Mouse (Mus musculus): ENCODE results near the gene Kyat1. TPM values are rescaled to one million over a fixed set of nuclear protein-coding genes. Genes with fewer than 3 reads are reported as not detected.
"Not testable (repeated sequence)": the region's sequence is repeated elsewhere in the genome, so short reads cannot be mapped to it uniquely, and the experiment has no call there.

The Kyat1 gene
- polyA plus RNA-seq, 1 experiment from 2014 or later = 13.9 TPM

DNA sequence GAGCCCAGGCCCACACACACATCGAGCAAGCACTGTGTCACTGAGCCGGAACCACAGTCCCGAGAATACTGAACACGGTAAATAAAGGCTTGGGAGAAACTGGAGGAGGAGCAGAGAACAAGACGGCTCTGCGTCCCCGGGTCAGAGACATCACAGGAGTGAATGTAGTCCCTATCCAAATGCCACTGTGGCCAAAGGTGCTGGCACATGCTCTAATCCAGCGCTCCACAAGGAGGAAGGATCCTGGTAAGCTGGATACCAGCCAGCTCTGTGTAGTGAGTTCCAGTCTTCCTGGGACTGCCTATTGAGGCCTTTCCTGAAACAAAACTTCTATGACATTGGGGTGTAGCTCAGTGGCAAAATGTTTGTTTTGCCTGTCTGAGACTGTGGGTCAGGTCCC, 53.0 kb downstream of the Kyat1 start:
- Histone ChIP-seq H3K36me3 (ENCODE audit: control insufficient read depth, insufficient read depth, low read length) (peaks cover 24% of the 10 kb centered on the region), H3K4me1 (ENCODE audit: control insufficient read depth, insufficient read depth, low read length) (no peaks in the 10 kb centered on the region), H3K4me3 (ENCODE audit: low read depth, low read length) (no peak overlapping the region), H3K27me3 (ENCODE audit: control insufficient read depth, insufficient read depth, low read length) (no peaks in the 10 kb centered on the region), H3K4me2 (replicated peaks; ENCODE audit: low read depth, low read length) (no peak overlapping the region), H3K27ac (ENCODE audit: low read length) (no peak overlapping the region), H3K9ac (replicated peaks; ENCODE audit: low read depth, low read length) (no peak overlapping the region), H3K9me3 (ENCODE audit: control insufficient read depth, low read depth, low read length) (no peaks in the 10 kb centered on the region)
- no peak for ATAC-seq (ENCODE audit: insufficient number of reproducible peaks, insufficient read depth, low FRiP score, low read depth)
- WGBS = 73% methylated on average over 8 of the region's 8 CpGs

- WGBS = 87% methylated on average over 11 of the region's 11 CpGs
- no peaks in the 10 kb centered on the region for H3K4me1 ChIP-seq (ENCODE audit: control insufficient read depth, insufficient read depth, low read length)
- ATAC-seq (ENCODE audit: insufficient number of reproducible peaks, insufficient read depth, low FRiP score, low read depth) = no peak
- H3K36me3 ChIP-seq (ENCODE audit: control insufficient read depth, insufficient read depth, low read length) = peaks cover 32% of the 10 kb centered on the region
- no peak overlapping the region for H3K4me3 ChIP-seq (ENCODE audit: low read depth, low read length)
- no peaks in the 10 kb centered on the region for H3K27me3 ChIP-seq (ENCODE audit: control insufficient read depth, insufficient read depth, low read length)
- H3K4me2 ChIP-seq (replicated peaks; ENCODE audit: low read depth, low read length) = no peak overlapping the region
- H3K27ac ChIP-seq (ENCODE audit: low read length) = no peak overlapping the region
- H3K9me3 ChIP-seq (ENCODE audit: control insufficient read depth, low read depth, low read length) = no peaks in the 10 kb centered on the region
- H3K9ac ChIP-seq (replicated peaks; ENCODE audit: low read depth, low read length) = no peak overlapping the region
Measured at GRCm38 (mm10) chr2:30151840-30152239, 53.8 kb downstream of the Kyat1 start.

DNA sequence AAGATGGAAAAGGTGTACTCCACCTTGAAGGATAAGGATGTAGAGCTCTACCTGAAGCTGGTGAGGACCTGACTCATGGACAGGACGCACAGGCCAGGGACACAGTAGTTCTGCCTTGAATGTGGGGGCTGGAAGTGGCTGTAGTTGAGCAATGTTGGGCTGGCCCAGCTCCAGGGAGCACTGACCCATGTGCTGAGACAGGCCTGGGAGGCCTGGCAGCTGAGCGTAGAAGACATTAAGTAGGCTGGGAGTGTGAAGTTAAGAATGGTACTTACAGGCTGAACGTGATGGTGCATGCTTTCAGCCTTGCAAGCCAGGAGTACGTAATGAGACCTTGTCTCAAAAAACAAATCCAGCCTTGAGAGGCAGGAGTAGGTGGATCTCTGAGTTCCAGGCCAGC, 58.2 kb downstream of the Kyat1 start:
- WGBS = 83% methylated on average over 4 of the region's 4 CpGs
- peaks cover 58% of the 10 kb centered on the region for H3K36me3 ChIP-seq (ENCODE audit: control insufficient read depth, insufficient read depth, low read length)

GRCm38 (mm10) chr2:30144436-30144835, 61.2 kb downstream of the Kyat1 start:
- 98% methylated on average over 4 of the region's 4 CpGs for WGBS
- Histone ChIP-seq H3K27me3 (ENCODE audit: control insufficient read depth, insufficient read depth, low read length) (no peaks in the 10 kb centered on the region), H3K27ac (ENCODE audit: low read length) (no peak overlapping the region), H3K4me1 (ENCODE audit: control insufficient read depth, insufficient read depth, low read length) (no peaks in the 10 kb centered on the region), H3K4me3 (ENCODE audit: low read depth, low read length) (no peak overlapping the region), H3K9ac (replicated peaks; ENCODE audit: low read depth, low read length) (no peak overlapping the region), H3K4me2 (replicated peaks; ENCODE audit: low read depth, low read length) (no peak overlapping the region), H3K36me3 (ENCODE audit: control insufficient read depth, insufficient read depth, low read length) (peaks cover 70% of the 10 kb centered on the region), H3K9me3 (ENCODE audit: control insufficient read depth, low read depth, low read length) (no peaks in the 10 kb centered on the region)
- no peak for ATAC-seq (ENCODE audit: insufficient number of reproducible peaks, insufficient read depth, low FRiP score, low read depth)

More for the DNA sequence above, 58.2 kb downstream of the Kyat1 start:
- Histone ChIP-seq H3K27ac (ENCODE audit: low read length) (no peak overlapping the region), H3K4me2 (replicated peaks; ENCODE audit: low read depth, low read length) (no peak overlapping the region), H3K4me1 (ENCODE audit: control insufficient read depth, insufficient read depth, low read length) (no peaks in the 10 kb centered on the region), H3K27me3 (ENCODE audit: control insufficient read depth, insufficient read depth, low read length) (no peaks in the 10 kb centered on the region), H3K9me3 (ENCODE audit: control insufficient read depth, low read depth, low read length) (no peaks in the 10 kb centered on the region), H3K4me3 (ENCODE audit: low read depth, low read length) (no peak overlapping the region), H3K9ac (replicated peaks; ENCODE audit: low read depth, low read length) (no peak overlapping the region)
- no peak for ATAC-seq (ENCODE audit: insufficient number of reproducible peaks, insufficient read depth, low FRiP score, low read depth)

DNA sequence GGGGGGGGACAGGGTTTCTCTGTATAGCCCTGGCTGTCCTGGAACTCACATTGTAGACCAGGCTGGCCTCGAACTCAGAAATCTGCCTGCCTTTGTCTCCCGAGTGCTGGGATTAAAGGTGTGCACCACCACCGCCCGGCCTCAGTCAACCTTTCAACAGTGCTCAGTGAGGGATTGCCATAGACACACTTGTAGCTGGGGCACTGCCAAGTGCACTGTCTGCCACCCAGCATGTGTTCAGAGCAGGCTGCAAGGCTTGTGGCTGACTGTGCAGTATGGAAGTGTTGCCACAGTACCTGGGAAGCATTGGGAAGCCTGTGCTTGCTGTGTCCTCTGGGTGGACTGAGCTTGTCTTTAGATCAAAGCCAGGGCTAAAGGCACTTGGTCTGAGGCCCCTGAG, 65.6 kb downstream of the Kyat1 start:
- H3K9me3 ChIP-seq (ENCODE audit: control insufficient read depth, low read depth, low read length); H3K9ac ChIP-seq (replicated peaks; ENCODE audit: low read depth, low read length); H3K4me2 ChIP-seq (replicated peaks; ENCODE audit: low read depth, low read length); ATAC-seq (ENCODE audit: insufficient number of reproducible peaks, insufficient read depth, low FRiP score, low read depth); H3K27me3 ChIP-seq (ENCODE audit: control insufficient read depth, insufficient read depth, low read length); H3K27ac ChIP-seq (ENCODE audit: low read length); H3K4me1 ChIP-seq (ENCODE audit: control insufficient read depth, insufficient read depth, low read length); H3K4me3 ChIP-seq (ENCODE audit: low read depth, low read length): not testable (repeated sequence)
- WGBS = 92% methylated on average over 4 of the region's 4 CpGs
- peaks cover 49% of the 10 kb centered on the region for H3K36me3 ChIP-seq (ENCODE audit: control insufficient read depth, insufficient read depth, low read length)

DNA sequence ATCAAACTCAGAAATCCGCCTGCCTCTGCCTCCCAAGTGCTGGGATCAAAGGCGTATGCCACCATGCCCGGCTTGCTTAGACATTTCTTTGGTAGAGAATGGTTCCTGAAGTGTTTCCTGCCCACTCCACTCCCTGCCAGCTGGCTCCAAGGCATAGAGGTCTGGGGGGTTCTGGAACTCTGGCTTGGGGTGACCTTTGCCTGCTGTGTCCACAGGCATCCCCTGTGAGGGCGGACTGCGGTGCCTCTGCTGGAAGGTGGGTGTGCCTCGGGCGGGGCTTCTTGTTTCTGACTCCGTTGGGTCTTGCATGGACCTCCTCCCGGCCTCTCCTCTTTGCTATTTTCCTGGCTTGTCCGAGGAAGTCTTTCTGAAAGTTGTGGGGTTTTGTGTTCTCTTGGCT, 69.2 kb downstream of the Kyat1 start:
- no peak overlapping the region for H3K4me3 ChIP-seq (ENCODE audit: low read depth, low read length)
- ATAC-seq (ENCODE audit: insufficient number of reproducible peaks, insufficient read depth, low FRiP score, low read depth) = no peak
- H3K9me3 ChIP-seq (ENCODE audit: control insufficient read depth, low read depth, low read length) = no peaks in the 10 kb centered on the region
- no peak overlapping the region for H3K9ac ChIP-seq (replicated peaks; ENCODE audit: low read depth, low read length)
- H3K27me3 ChIP-seq (ENCODE audit: control insufficient read depth, insufficient read depth, low read length) = no peaks in the 10 kb centered on the region
- peaks cover 17% of the 10 kb centered on the region for H3K4me1 ChIP-seq (ENCODE audit: control insufficient read depth, insufficient read depth, low read length)
- 87% methylated on average over 10 of the region's 10 CpGs for WGBS
- H3K4me2 ChIP-seq (replicated peaks; ENCODE audit: low read depth, low read length) = no peak overlapping the region
- H3K27ac ChIP-seq (ENCODE audit: low read length) = no peak overlapping the region
- peaks cover 22% of the 10 kb centered on the region for H3K36me3 ChIP-seq (ENCODE audit: control insufficient read depth, insufficient read depth, low read length)

Other genes starting within 250 kb of the Kyat1 start
- 136 and 139 TPM in 2 replicates for gene Sptan1, start 240.3 kb downstream of the Kyat1 start, polyA plus RNA-seq (2014; fragmentation: Nextera tagmentation; extraction: Ambion mirVana)
- gene Wdr34, start 157.0 kb downstream of the Kyat1 start, polyA plus RNA-seq (2014; fragmentation: Nextera tagmentation; extraction: Ambion mirVana) = 29.6 and 32.7 TPM in 2 replicates
- gene Set, start 148.5 kb downstream of the Kyat1 start, polyA plus RNA-seq (2014; fragmentation: Nextera tagmentation; extraction: Ambion mirVana) = 454 and 480 TPM in 2 replicates
- gene Pkn3, start 128.2 kb downstream of the Kyat1 start, polyA plus RNA-seq (2014; fragmentation: Nextera tagmentation; extraction: Ambion mirVana) = 6.3 and 6.9 TPM in 2 replicates
- 44.1 and 45.2 TPM in 2 replicates for gene Zdhhc12, start 112.2 kb downstream of the Kyat1 start, polyA plus RNA-seq (2014; fragmentation: Nextera tagmentation; extraction: Ambion mirVana)
- gene Zer1, start 81.3 kb downstream of the Kyat1 start, polyA plus RNA-seq (2014; fragmentation: Nextera tagmentation; extraction: Ambion mirVana) = 11.3 and 13.6 TPM in 2 replicates
- gene Tbc1d13, start 72.1 kb downstream of the Kyat1 start, polyA plus RNA-seq (2014; fragmentation: Nextera tagmentation; extraction: Ambion mirVana) = 12.0 and 12.4 TPM in 2 replicates
- gene Endog, start 34.4 kb downstream of the Kyat1 start, polyA plus RNA-seq (2014; fragmentation: Nextera tagmentation; extraction: Ambion mirVana) = 21.9 and 24.8 TPM in 2 replicates
- gene Spout1, start 27.4 kb downstream of the Kyat1 start, polyA plus RNA-seq (2014; fragmentation: Nextera tagmentation; extraction: Ambion mirVana) = 63.6 and 64.6 TPM in 2 replicates
- 50.0 and 51.9 TPM in 2 replicates for gene Lrrc8a, start 31.9 kb upstream of the Kyat1 start, polyA plus RNA-seq (2014; fragmentation: Nextera tagmentation; extraction: Ambion mirVana)
- gene Gm28035, start 34.7 kb upstream of the Kyat1 start, polyA plus RNA-seq (2014; fragmentation: Nextera tagmentation; extraction: Ambion mirVana) = 0.13 and 0.25 TPM in 2 replicates
- gene Phyhd1, start 60.4 kb upstream of the Kyat1 start, polyA plus RNA-seq (2014; fragmentation: Nextera tagmentation; extraction: Ambion mirVana) = 16.2 and 17.6 TPM in 2 replicates
- gene Gm28038, start 75.2 kb upstream of the Kyat1 start, polyA plus RNA-seq (2014; fragmentation: Nextera tagmentation; extraction: Ambion mirVana) = not detected in 2 replicates
- gene Dolk, start 80.5 kb upstream of the Kyat1 start, polyA plus RNA-seq (2014; fragmentation: Nextera tagmentation; extraction: Ambion mirVana) = 30.6 and 32.0 TPM in 2 replicates
- 43.1 and 45.4 TPM in 2 replicates for gene Nup188, start 80.5 kb upstream of the Kyat1 start, polyA plus RNA-seq (2014; fragmentation: Nextera tagmentation; extraction: Ambion mirVana)
- 90.0 and 93.7 TPM in 2 replicates for gene Sh3glb2, start 153.5 kb upstream of the Kyat1 start, polyA plus RNA-seq (2014; fragmentation: Nextera tagmentation; extraction: Ambion mirVana)
- gene Miga2, start 158.4 kb upstream of the Kyat1 start, polyA plus RNA-seq (2014; fragmentation: Nextera tagmentation; extraction: Ambion mirVana) = 21.2 and 21.7 TPM in 2 replicates
- gene Dolpp1, start 186.4 kb upstream of the Kyat1 start, polyA plus RNA-seq (2014; fragmentation: Nextera tagmentation; extraction: Ambion mirVana) = 35.8 and 37.8 TPM in 2 replicates
- gene Crat, start 210.0 kb upstream of the Kyat1 start, polyA plus RNA-seq (2014; fragmentation: Nextera tagmentation; extraction: Ambion mirVana) = 27.3 and 30.0 TPM in 2 replicates
- gene Ptpa, start 210.2 kb upstream of the Kyat1 start, polyA plus RNA-seq (2014; fragmentation: Nextera tagmentation; extraction: Ambion mirVana) = 82.6 and 85.4 TPM in 2 replicates

Measured in stomach, embryonic 14.5 days (tissue).